Mouse (Mus musculus): ENCODE results near the gene Car5a. TPM values are rescaled to one million over a fixed set of nuclear protein-coding genes. Genes with fewer than 3 reads are reported as not detected.

Car5a gene
- total RNA-seq, 2 experiments from 2014 or later: not detected

DNA sequence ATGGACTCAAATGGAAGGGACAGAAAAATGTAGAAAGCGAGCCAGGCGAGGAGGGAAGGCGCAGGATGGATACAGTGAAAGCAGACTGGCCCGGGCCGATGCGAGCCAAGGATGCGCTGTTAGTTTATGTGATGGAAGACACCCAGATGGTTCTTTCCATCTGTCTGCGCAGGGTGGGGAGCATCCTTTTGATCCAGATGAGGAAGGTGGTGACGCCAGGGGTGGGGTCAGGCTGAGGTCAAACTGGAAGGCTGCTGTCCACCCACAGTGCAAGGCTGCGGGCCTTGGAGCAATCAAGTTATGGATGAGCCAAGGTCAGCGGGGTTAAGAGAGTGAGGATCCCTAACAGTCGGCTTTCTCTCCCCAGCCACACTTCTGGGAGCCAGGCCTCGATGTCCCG lies 8.3 kb downstream of the Car5a start:
- no peak for ATAC-seq (replicated peaks; ENCODE audit: low FRiP score, poor library complexity, severe bottlenecking)

DNA sequence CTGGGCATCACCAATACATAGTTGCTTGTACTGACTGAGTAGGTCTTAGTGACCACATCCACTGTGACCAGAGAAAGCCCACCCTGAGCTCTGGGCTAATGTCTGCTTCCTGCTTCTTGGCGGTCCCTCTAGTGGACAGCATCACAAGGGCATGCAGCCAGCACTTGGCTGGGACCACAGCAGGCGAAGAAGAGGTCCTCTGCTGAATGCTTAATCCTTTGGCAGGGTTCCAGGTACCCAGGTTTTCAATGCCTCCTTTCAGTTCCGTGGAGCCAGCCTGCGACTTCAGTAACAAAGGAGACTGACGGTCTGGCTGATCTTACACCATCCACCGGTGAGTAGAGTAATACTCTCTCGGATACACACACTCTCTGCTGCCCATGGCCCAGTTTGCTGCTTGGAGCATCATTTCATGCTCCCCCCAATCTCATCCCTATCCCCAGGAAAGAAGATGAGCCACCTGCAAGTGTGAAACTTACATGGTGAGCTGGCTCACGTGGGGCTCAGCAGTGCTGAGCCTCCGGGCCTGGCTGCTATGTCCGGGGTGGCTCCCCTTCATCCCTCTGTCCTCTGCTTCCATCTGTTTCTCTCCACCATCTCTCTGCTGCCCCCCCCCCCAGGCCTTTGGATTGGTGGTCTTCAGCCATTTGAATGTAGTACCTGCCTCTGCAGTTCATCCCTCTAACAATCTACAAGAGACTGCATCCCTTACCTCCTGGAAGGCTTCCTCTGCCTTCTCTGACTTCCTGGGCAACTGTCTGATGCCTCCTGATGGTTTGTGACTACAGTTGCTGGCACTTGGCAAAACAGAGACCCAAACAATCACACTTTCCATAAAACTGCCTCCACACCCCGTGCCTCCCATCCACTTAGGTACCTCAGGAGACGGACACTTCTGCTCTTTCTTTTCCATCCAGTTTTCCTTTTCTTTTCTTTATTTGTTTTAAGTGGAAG lies 9.1 kb downstream of the Car5a start:
- no peak for ATAC-seq (replicated peaks; ENCODE audit: low FRiP score, poor library complexity, severe bottlenecking)

DNA sequence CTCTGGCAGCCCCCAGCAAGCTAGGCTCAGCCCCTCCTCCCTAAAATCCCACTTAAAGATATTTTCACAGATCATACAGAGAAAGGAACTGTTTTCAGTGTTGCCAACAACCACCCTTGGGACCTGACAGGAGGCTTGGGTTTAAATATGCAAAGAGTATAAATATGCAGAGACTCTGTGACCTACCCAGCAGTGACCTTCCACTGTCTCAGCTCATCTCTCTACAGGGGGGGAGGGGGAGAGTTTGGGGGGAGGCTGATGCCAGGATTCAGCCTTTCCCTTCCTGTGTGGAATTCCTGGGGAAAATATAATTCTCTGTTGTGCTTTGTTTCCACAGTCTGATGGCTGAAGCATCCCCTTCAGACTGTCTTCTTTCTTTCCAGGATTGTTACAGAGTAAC lies 9.8 kb downstream of the Car5a start:
- ATAC-seq (replicated peaks; ENCODE audit: low FRiP score, poor library complexity, severe bottlenecking): no peak

DNA sequence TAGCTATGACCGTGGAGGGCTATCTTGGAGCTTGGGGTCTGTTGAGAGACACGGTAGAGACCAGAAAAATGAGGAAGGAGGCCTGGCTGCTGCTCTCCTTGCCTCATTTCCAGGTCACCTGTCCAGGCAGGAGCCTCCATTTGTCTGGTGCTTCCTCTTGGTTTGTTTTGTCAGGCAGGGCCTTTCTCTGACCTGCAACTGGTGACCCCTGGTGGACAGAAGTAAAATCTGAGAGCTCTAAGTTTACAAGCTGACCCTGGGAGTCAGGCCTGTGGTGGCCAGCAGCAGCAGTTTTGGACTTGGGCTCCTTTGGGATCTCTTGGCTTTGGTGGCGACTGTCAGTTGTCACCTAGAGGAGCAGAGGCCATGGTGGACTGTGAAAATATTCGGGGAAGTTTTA lies 10.2 kb downstream of the Car5a start:
- ATAC-seq (replicated peaks; ENCODE audit: low FRiP score, poor library complexity, severe bottlenecking): 0 out of 2 replicates have a peak, but pooled peaks have one; percentile 46

DNA sequence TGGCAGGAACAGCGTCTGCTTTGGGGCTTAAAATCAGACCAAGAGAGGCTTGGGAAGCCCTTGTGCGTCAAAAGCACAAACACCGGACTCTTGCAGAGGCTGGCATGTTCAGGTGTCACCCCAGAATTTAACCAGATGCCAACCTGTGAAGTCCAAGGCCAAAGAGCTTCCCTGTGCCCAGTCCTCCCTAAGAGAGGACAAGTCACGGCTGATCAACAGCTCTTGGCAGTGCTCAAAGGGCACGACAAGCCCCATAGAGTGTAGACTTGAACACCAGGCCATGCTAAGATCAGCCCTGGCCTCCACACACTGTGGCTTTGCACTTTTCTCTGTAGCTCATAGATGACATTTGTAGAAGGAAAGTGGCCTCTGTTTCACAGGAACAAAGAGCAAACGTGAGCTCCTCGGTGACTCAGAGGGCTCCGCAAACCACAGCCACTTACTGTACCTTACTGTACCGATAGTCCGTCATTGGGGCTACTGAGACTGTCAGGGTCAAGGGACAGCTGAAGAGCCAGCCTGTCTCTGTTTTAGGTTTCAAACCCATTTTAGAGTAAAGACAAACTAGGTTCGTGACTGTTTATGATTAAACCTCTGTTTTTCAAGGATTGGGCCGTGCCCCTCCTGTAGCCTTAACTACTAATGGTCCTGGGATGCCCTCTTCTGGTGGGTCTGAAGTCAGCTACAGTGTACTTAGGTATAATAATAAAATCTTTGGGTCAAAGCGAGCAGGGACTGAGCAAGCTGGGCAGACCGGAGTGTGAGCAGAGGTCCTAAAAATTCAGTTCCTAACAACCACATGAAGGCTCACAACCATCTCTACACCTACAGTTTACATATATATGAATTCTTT lies 11.8 kb downstream of the Car5a start:
- no peak for ATAC-seq (replicated peaks; ENCODE audit: low FRiP score, poor library complexity, severe bottlenecking)

DNA sequence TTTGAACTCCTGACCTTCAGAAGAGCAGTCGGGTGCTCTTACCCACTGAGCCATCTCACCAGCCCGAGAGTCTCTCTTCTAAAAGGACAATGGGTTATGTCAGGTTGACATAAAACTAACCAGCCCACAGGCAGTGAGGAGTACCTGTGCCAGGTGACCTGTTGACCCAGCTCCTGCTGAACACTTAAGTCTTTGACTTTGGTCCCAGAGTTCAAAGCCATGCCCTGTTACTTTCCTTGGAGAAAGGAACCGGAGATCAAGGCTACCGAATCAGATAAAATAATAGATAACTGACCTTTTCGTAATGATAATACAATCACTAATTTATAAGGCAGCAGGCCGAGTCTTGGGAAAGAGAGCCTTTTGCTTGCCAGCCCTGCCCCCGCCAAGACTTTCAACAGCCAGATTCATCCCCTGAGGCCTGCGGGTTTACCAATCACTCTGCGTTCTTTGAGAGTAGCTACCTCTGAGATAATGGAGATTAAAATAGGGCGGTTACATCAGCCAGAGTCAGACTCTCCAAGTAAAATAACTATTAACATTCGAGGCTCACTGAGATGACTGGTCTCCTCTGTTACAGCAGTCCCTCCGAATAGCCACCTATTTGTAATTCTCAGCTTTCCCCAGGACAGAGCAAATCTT lies 12.6 kb downstream of the Car5a start:
- ATAC-seq (replicated peaks; ENCODE audit: low FRiP score, poor library complexity, severe bottlenecking): no peak

DNA sequence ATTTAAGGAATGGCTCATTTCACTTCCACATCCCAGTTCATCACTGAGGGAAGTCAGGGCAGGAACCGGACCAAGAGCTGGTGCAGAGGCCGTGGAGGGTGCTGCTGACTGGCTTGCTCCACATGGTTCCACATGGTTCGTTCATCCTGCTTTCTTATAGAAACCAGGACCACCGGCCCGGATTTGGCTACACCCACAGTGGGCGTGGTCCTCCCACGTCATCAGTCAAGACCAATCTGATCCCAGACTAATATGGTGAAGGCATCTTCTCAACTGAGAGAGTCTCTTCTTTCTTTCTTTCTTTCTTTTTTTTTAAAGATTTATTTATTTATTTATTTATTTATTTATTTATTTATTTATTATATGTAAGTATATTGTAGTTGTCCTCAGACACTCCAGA lies 13.1 kb downstream of the Car5a start:
- ATAC-seq (replicated peaks; ENCODE audit: low FRiP score, poor library complexity, severe bottlenecking): no peak

DNA sequence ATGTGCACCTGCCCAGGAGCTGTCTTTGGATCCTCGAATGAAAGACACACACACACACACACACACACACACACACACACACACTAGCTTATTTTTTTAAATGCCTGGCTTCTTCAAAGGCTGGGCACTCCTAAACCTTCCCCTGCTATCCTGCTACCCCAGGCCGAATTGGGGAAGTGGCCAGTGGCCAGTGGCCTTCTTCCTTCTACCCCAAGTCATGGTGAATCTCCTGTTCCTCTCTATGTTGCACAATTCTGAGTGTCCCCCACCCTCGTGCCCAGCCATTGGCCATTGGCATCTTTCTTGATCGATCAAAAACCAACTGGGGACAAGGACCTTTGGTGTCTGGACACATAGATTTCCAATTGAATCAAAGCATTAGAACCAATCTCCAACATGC lies 14.7 kb downstream of the Car5a start:
- ATAC-seq (replicated peaks; ENCODE audit: low FRiP score, poor library complexity, severe bottlenecking): no peak

DNA sequence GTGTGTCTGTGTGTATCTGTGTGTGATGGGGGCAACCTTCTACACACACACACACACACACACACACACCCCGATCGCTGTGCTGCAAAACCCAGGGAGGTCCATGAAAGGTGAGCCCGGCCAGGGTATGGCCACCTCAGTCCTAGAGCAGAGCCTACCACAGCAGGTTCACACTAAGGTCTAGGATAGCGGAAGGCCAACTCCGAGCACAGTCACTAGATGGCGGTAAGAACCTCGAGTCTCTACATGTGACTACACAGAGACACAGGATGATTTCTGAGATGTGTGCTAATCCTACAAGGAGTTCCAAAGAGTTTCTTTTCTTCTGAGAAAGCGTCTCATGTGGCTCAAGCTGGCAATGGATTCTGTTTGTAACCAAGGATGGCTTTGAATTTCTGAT lies 17.4 kb downstream of the Car5a start:
- ATAC-seq (replicated peaks; ENCODE audit: low FRiP score, poor library complexity, severe bottlenecking): peak; percentile 63; the same call in 1 of the 2 replicates

DNA sequence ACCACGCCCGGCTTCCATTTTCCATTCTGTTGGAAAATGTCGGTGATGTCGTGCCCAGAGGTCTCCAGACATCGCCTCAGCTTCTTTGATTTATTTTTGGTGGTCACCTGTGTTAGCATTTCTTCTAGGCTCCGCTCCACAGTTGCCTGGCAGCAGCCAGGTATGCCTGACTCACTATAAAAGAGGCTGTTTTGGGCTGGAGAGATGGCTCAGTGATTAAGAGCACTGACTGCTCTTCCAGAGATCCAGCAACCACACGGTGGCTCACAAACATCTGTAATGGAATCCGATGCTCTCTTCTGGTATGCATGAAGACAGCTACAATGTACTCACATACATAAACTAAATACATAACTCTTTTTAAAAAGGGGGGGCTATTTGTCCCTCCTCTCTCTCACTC lies 18.4 kb downstream of the Car5a start:
- no peak for ATAC-seq (replicated peaks; ENCODE audit: low FRiP score, poor library complexity, severe bottlenecking)

DNA sequence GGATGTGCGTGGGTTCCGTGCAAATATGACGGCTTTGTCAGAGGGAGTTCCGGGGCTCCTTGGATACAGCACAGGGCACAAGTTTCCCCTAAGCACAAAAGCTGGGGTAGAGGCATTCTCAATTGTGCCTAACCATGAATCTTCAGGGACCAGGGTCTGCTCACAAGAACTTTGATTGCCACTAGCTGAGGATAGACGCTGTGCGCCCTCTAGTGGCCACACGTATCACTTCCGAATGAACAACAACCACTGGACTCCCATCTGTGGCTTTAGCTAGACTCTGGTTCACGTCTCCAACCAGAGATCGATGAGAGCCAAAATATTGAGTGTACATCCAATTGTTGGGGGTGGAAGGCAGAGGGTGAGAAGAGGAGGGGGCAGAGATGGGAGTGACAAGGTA lies 19.1 kb downstream of the Car5a start:
- peak; percentile 73 for ATAC-seq (replicated peaks; ENCODE audit: low FRiP score, poor library complexity, severe bottlenecking)

DNA sequence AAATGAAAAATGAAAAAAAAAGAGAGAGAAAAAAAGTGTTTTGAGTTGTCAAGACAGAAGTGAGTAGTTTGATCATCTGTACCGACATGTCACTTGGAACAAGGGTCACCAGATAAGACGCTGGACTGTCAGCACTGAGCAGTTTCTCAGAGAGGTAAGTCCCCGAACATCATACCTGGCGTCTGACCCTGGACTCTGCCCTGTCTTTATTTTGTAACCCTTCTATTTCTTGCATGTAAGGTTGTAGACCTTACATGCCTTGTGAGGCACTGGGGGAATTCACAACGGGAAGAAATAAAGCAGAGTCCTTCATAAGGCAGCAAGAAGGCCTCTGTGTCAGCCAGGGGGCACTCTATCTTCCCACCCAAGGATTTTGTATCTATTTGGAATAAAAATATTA lies 20.0 kb downstream of the Car5a start:
- ATAC-seq (replicated peaks; ENCODE audit: low FRiP score, poor library complexity, severe bottlenecking): no peak

DNA sequence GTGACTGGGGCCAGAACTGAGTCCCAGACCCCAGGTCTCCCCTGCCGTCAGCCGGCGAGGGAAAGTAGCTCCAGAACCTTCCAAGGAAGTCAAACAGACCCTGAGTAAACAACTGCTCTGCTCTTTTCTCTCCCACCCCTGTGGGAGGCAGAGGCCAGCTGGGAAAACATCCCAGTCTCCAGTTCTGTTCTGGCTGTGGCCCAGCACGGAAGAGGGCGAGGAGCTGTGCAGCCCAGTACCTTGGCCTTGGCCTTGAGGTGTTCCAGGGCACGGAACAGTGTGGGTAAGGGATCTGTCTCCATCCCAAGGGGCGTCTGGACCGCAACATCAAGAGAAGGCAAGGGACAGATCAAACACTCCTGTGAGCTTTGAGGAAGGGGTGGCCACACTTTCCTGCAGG lies 22.6 kb downstream of the Car5a start:
- no peak for ATAC-seq (replicated peaks; ENCODE audit: low FRiP score, poor library complexity, severe bottlenecking)

DNA sequence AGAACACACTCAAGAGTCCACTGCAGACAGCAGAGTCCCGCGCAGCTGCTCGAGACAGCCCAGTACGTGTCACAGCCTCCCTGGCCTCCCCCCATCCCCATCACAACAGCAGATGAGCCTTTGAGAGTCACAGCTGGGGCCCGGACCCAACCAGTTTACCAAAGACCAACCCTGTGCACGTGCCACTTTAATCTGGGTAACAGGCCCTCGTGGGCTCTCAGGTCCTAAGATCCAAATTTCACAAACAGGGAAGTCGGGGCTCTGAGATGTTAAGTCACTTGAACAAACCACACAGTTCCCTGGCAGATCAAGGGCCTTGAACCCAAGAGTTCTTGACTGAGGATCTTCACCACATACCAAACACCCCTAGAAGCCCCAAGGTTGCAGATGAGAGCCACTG lies 23.1 kb downstream of the Car5a start:
- ATAC-seq (replicated peaks; ENCODE audit: low FRiP score, poor library complexity, severe bottlenecking): no peak

DNA sequence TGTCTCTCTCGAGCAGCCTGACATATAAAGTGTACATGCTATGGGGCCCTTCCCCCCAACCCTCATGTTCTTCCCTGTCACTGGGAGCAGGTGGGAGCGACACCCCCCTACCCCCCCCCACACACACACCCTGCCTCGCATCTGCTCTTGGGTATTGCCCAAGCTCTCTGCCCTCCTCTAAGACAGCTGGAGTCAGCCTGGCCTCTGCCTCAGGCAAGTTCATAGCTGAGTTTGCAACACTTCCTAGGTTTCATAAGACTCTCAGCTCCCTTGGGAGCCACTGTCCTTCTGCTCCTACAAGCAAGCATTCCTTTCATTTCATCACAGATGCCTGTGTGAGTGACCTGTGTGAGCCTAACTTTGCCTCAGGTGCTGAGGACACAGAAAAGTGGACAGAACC lies 25.0 kb downstream of the Car5a start:
- no peak for ATAC-seq (replicated peaks; ENCODE audit: low FRiP score, poor library complexity, severe bottlenecking)

DNA sequence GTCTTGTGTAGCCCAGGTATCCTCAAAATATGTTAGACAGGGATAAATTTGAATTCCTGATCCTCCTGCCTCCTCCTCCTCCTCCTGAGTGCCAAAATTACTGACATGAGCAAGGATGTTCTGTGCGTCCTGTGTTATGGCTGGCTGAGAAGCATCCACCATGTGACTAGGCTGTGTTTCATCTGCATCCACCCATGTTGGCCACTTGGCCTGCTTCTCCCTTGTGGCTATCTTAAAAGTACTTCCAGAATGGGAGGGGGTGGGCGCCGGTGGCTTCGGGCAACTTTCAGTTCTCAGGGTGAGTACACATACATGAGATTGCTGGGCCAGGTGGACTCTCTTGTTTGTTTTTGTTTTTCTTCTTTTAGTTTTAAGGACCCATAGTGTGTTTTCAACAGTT lies 25.5 kb downstream of the Car5a start:
- ATAC-seq (replicated peaks; ENCODE audit: low FRiP score, poor library complexity, severe bottlenecking): no peak

DNA sequence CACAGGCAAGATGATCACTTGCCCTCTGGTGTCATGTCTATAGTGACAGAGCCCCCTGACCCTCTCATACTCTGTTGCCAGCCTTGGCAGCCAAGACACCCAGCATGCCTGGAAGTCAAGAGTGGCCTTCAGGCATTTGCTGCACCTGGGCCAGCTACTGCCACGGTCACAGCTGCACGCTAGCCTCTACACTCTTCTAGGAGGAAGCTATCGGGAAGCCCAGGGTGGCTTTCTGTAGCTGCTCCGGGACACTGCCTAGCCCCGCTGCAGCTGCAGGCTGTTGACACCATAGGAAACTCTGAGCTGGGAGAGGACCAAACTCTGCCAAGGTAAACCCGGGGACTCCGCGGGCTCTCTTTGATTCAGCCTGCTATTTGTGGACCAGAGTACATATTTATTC lies 31.3 kb downstream of the Car5a start:
- ATAC-seq (replicated peaks; ENCODE audit: low FRiP score, poor library complexity, severe bottlenecking): no peak

DNA sequence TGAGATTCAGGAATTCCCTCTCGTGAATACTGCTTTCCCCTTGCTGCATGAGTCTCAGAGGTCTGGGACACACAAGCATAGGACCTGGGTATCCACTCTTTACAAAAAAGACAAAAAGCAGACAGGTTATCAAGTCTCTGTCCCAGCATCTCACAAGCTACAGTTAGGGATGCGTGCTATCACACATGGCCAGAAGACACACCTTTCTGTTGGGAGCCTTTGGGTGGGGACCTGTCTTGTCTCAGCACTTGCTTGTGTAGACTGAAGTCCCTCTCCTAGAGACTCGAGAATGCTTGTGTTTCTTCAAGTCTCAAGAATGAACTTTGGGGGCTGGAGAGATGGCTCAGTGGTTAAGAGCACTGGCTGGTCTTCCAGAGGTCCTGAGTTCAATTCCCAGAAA lies 31.9 kb downstream of the Car5a start:
- ATAC-seq (replicated peaks; ENCODE audit: low FRiP score, poor library complexity, severe bottlenecking): no peak

DNA sequence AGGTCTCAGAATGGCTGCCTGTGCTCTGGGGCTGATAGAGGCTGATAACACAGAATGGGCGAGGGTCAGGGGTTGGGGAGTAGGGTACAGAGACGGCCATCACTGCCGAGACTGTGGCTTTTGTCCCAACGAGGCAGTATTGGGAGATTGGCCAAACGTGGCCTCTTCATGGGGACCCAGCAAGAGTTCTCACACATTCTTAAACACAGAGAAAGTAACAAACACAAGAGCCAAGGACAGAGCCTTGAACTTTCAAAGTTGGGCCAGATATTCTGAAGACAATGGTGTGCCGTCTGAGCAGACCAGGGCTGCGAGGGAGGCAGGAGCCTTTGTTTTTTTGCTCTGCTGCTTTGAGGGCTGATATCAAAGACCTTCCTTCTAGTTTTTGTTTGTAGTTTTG lies 32.7 kb downstream of the Car5a start:
- ATAC-seq (replicated peaks; ENCODE audit: low FRiP score, poor library complexity, severe bottlenecking): no peak

DNA sequence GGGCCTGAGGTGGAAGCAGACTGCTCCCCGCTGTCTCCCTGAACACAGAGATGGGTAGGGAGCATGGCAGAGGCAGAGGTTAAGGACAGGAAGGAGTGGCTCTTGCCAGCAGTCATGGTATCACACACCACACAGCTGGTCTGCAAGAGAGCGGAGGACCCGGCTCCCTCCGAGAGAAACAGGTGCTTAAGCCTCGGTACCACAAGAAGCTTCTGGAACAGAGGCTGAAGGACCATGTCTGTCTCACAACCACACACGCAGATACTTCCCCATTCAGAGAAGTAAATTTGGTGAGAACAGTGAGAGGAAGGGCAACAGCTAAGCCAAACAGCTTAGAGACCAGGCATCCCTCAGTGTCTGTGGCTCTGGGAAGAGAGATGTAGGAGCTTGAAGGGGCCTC lies 33.3 kb downstream of the Car5a start:
- no peak for ATAC-seq (replicated peaks; ENCODE audit: low FRiP score, poor library complexity, severe bottlenecking)

Data from erythroid progenitor cell, adult 5-6 weeks (primary cell).